Mouse (Mus musculus): ENCODE results near the gene Map3k11. TPM values are rescaled to one million over a fixed set of nuclear protein-coding genes. Genes with fewer than 3 reads are reported as not detected.
A peak's percentile ranks its signal among the peaks of the same experiment; 100 is the strongest.

Gene Map3k11
- 12.5 and 14.0 TPM in 2 replicates for polyA plus RNA-seq (2015; fragmentation: Nextera tagmentation; extraction: Ambion mirVana)

GRCm38 (mm10) chr19:5688200-5689087 is at the start of gene Map3k11, which contains the start of gene Pcnx3:
TSS of gene Map3k11 (plus strand) at chr19:5688742.
TSS of gene Pcnx3 (minus strand) at chr19:5688908.
- ATAC-seq (replicated peaks) = peak; percentile 96
- H3K27me3 ChIP-seq (replicated peaks) = no peaks in the 10 kb centered on the region
- no peaks in the 10 kb centered on the region for H3K9me3 ChIP-seq
- peak within 1 kb of the TSS; percentile 99 for H3K4me2 ChIP-seq
- peak within 1 kb of the TSS; percentile 95 for H3K9ac ChIP-seq
- peaks cover 53% of the 10 kb centered on the region for H3K4me1 ChIP-seq
- peak within 1 kb of the TSS; percentile 88 for H3K27ac ChIP-seq
- peak within 1 kb of the TSS; percentile 98 for H3K4me3 ChIP-seq
- under 1% methylated on average over 69 of the region's 69 CpGs for WGBS
- peaks cover 30% of the 10 kb centered on the region for H3K36me3 ChIP-seq (replicated peaks)

- H3K9ac ChIP-seq = no peak overlapping the region
- no peak for ATAC-seq (replicated peaks)
- no peaks in the 10 kb centered on the region for H3K27me3 ChIP-seq (replicated peaks)
- 83% methylated on average over 9 of the region's 9 CpGs for WGBS
- no peak overlapping the region for H3K4me2 ChIP-seq
- H3K36me3 ChIP-seq (replicated peaks) = peaks cover 51% of the 10 kb centered on the region
- no peaks in the 10 kb centered on the region for H3K9me3 ChIP-seq
- no peak overlapping the region for H3K27ac ChIP-seq
- peaks cover 24% of the 10 kb centered on the region for H3K4me1 ChIP-seq
- no peak overlapping the region for H3K4me3 ChIP-seq
Observed at GRCm38 (mm10) chr19:5640339-5640738, 48.2 kb upstream of the Map3k11 start.

DNA sequence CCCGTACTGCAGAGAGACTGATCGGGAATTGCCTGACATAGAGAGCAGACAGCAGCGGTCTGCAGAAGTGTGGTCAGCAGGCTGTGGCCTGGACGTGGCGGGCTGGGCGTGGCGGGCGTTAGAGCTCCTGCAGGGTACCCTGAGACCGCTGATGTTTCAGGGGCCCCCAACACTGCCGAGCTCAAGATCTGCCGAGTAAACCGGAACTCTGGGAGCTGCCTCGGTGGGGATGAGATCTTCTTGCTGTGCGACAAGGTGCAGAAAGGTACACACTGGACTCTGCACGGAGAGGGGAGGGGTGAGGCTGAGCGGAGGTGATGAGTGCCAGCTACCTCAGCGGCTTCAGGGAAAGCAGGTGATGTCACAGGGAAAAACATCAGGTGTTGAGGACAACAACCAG is 47.5 kb upstream of the Map3k11 start:
- peaks cover 24% of the 10 kb centered on the region for H3K4me1 ChIP-seq
- no peaks in the 10 kb centered on the region for H3K9me3 ChIP-seq
- ATAC-seq (replicated peaks) = no peak
- no peak overlapping the region for H3K4me2 ChIP-seq
- H3K36me3 ChIP-seq (replicated peaks) = peaks cover 58% of the 10 kb centered on the region
- H3K27ac ChIP-seq = no peak overlapping the region
- no peak overlapping the region for H3K9ac ChIP-seq
- H3K4me3 ChIP-seq = no peak overlapping the region
- H3K27me3 ChIP-seq (replicated peaks) = no peaks in the 10 kb centered on the region
- 93% methylated on average over 17 of the region's 17 CpGs for WGBS

- Histone ChIP-seq H3K4me1 (peaks cover 18% of the 10 kb centered on the region), H3K9me3 (no peaks in the 10 kb centered on the region), H3K36me3 (replicated peaks) (peaks cover 63% of the 10 kb centered on the region), H3K27me3 (replicated peaks) (no peaks in the 10 kb centered on the region), H3K4me3 (no peak overlapping the region), H3K4me2 (no peak overlapping the region), H3K9ac (no peak overlapping the region), H3K27ac (no peak overlapping the region)
- no peak for ATAC-seq (replicated peaks)
- WGBS = 93% methylated on average over 8 of the region's 8 CpGs
Observed at GRCm38 (mm10) chr19:5641641-5642040, 46.9 kb upstream of the Map3k11 start.

DNA sequence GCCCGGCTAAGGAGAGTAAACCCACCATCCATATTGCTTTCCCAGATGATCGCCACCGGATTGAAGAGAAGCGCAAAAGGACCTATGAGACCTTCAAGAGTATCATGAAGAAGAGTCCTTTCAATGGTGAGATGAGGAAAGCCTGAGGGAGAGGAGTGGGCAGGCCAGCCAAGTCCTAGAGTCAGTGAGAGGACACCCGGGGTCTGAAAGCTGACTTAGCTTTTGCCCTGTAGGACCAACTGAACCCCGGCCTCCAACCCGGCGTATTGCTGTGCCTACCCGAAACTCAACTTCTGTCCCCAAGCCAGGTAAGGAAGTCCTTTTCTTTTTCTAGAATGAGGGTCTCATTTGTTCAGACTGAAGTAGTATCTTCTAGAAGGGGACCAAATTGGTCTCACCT is 43.3 kb upstream of the Map3k11 start:
- Histone ChIP-seq H3K27me3 (replicated peaks) (no peaks in the 10 kb centered on the region), H3K4me3 (no peak overlapping the region), H3K36me3 (replicated peaks) (peaks cover 69% of the 10 kb centered on the region), H3K9me3 (no peaks in the 10 kb centered on the region), H3K27ac (no peak overlapping the region), H3K4me2 (no peak overlapping the region), H3K9ac (no peak overlapping the region), H3K4me1 (peaks cover 14% of the 10 kb centered on the region)
- ATAC-seq (replicated peaks) = no peak
- WGBS = 97% methylated on average over 9 of the region's 9 CpGs

- Histone ChIP-seq H3K9ac (no peak overlapping the region), H3K4me1 (peaks cover 14% of the 10 kb centered on the region), H3K36me3 (replicated peaks) (peaks cover 53% of the 10 kb centered on the region), H3K9me3 (no peaks in the 10 kb centered on the region), H3K27ac (no peak overlapping the region), H3K27me3 (replicated peaks) (no peaks in the 10 kb centered on the region), H3K4me3 (no peak overlapping the region), H3K4me2 (no peak overlapping the region)
- 93% methylated on average over 8 of the region's 8 CpGs for WGBS
- no peak for ATAC-seq (replicated peaks)
Observed at GRCm38 (mm10) chr19:5646731-5647330, 41.7 kb upstream of the Map3k11 start.

DNA sequence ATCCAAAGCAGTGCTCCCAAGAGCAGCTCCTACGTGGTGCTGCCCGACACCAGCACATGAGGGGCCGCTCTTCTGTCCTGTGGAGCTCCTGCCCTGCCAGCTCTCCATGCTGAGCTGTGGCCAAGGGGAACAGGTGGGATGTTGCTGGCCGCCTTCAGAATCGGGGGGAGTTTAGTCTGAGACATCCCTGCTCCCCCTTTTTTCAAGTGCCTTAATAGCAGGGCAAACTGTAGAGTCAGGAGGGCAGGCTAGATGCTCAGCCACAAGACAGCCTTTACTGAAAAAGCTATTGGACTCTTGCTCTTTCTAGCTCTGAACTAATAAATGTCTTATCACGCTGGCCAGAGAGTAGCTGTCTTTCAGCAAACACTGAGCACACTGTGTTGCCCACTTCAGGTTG is 40.8 kb upstream of the Map3k11 start:
- ATAC-seq (replicated peaks) = no peak
- Histone ChIP-seq H3K4me1 (peaks cover 14% of the 10 kb centered on the region), H3K27me3 (replicated peaks) (no peaks in the 10 kb centered on the region), H3K9ac (no peak overlapping the region), H3K4me2 (no peak overlapping the region), H3K36me3 (replicated peaks) (peaks cover 45% of the 10 kb centered on the region), H3K27ac (peak overlapping the region; percentile 76), H3K4me3 (no peak overlapping the region), H3K9me3 (no peaks in the 10 kb centered on the region)
- WGBS = 95% methylated on average over 6 of the region's 6 CpGs

- Histone ChIP-seq H3K27ac (peak overlapping the region; percentile 76), H3K4me2 (peak overlapping the region; percentile 52), H3K9ac (peak overlapping the region; percentile 29), H3K36me3 (replicated peaks) (peaks cover 39% of the 10 kb centered on the region), H3K4me3 (peak overlapping the region; percentile 23), H3K9me3 (no peaks in the 10 kb centered on the region), H3K4me1 (peaks cover 14% of the 10 kb centered on the region), H3K27me3 (replicated peaks) (0 out of 2 replicates have a peak, but pooled peaks cover 4% of the 10 kb centered on the region)
- WGBS = 14% methylated on average over 26 of the region's 26 CpGs
- peak; percentile 91 for ATAC-seq (replicated peaks)
Observed at GRCm38 (mm10) chr19:5648401-5649297, 39.9 kb upstream of the Map3k11 start.

- peaks cover 21% of the 10 kb centered on the region for H3K4me1 ChIP-seq
- peaks cover 6% of the 10 kb centered on the region for H3K27me3 ChIP-seq (replicated peaks)
- H3K27ac ChIP-seq = peak overlapping the region; percentile 76
- 74% methylated on average over 6 of the region's 6 CpGs for WGBS
- peak; percentile 57; the same call in 1 of the 2 replicates for ATAC-seq (replicated peaks)
- peaks cover 33% of the 10 kb centered on the region for H3K36me3 ChIP-seq (replicated peaks)
- peak overlapping the region; percentile 29; the same call in 1 of the 2 replicates for H3K9ac ChIP-seq
- H3K4me3 ChIP-seq = peak overlapping the region; percentile 23
- H3K4me2 ChIP-seq = peak overlapping the region; percentile 52
- H3K9me3 ChIP-seq = no peaks in the 10 kb centered on the region
Observed at GRCm38 (mm10) chr19:5649298-5649741, 39.2 kb upstream of the Map3k11 start.

GRCm38 (mm10) chr19:5651502-5652274 is 36.9 kb upstream of the Map3k11 start:
- H3K4me1 ChIP-seq = peaks cover 30% of the 10 kb centered on the region
- no peak for ATAC-seq (replicated peaks)
- WGBS = 54% methylated on average over 13 of the region's 13 CpGs
- peaks cover 28% of the 10 kb centered on the region for H3K27me3 ChIP-seq (replicated peaks)
- H3K9ac ChIP-seq = no peak overlapping the region
- no peaks in the 10 kb centered on the region for H3K9me3 ChIP-seq
- H3K27ac ChIP-seq = no peak overlapping the region
- no peak overlapping the region for H3K4me2 ChIP-seq
- H3K36me3 ChIP-seq (replicated peaks) = peaks cover 10% of the 10 kb centered on the region
- no peak overlapping the region for H3K4me3 ChIP-seq

- Histone ChIP-seq H3K4me3 (no peak overlapping the region), H3K27ac (no peak overlapping the region), H3K36me3 (replicated peaks) (0 out of 2 replicates have a peak, but pooled peaks cover 3% of the 10 kb centered on the region), H3K9ac (no peak overlapping the region), H3K4me1 (peaks cover 30% of the 10 kb centered on the region), H3K27me3 (replicated peaks) (peaks cover 28% of the 10 kb centered on the region), H3K4me2 (no peak overlapping the region), H3K9me3 (no peaks in the 10 kb centered on the region)
- 83% methylated on average over 6 of the region's 6 CpGs for WGBS
- no peak for ATAC-seq (replicated peaks)
Observed at GRCm38 (mm10) chr19:5652570-5652969, 36.0 kb upstream of the Map3k11 start.
